Mouse (Mus musculus) effector memory CD4-positive, alpha-beta T cell, adult 7 months (primary cell): ENCODE results near the gene Gm10837. TPM values are rescaled to one million over a fixed set of nuclear protein-coding genes. Genes with fewer than 3 reads are reported as not detected.

Source experiments
- polyA plus RNA-seq: library from polyadenylated mRNA; unstranded; fragments of 100-300 nt; shearing (Covaris generic); gene quantifications from one replicate; pipeline ENCODE4 v1.2.1, GENCODE M21; 2017

Gm10837 gene
- polyA plus RNA-seq: 1.2 TPM

GRCm38 (mm10) chr14:122490441-122491328 is at the start of gene Gm10837:
TSS of gene Gm10837 (plus strand) at chr14:122490586.

GRCm38 (mm10) chr14:122450496-122451382 is 39.6 kb upstream of the Gm10837 start, which contains the start of gene Gm5089:
TSS of gene Gm5089 (minus strand) at chr14:122451115.

GRCm38 (mm10) chr14:122464763-122465741 is 25.3 kb upstream of the Gm10837 start, which contains the start of gene Zic5:
TSS of gene Zic5 (minus strand) at chr14:122465677.

GRCm38 (mm10) chr14:122474891-122475556 is 15.4 kb upstream of the Gm10837 start, which contains the start of gene Zic2:
TSS of gene Zic2 (plus strand) at chr14:122475435.

GRCm38 (mm10) chr14:122534017-122534924 is 43.9 kb downstream of the Gm10837 start, which contains the start of gene Pcca:
TSS of gene Pcca (plus strand) at chr14:122534324.

Other genes with a start within 250 kb of the Gm10837 start
- not detected for gene Gm5089, start 39.5 kb upstream of the Gm10837 start, polyA plus RNA-seq
- gene Zic5, start 24.9 kb upstream of the Gm10837 start, polyA plus RNA-seq: 0.39 TPM
- not detected for gene Zic2, start 15.2 kb upstream of the Gm10837 start, polyA plus RNA-seq
- gene Pcca, start 43.7 kb downstream of the Gm10837 start, polyA plus RNA-seq: 25.5 TPM